Mouse (Mus musculus) lung, embryonic 14.5 days (tissue): ENCODE results near the gene Arhgap18. TPM values are rescaled to one million over a fixed set of nuclear protein-coding genes. Genes with fewer than 3 reads are reported as not detected.

Experiments
- ATAC-seq: fragments of 200-750 bp; cut with Nextera tagmentation; 2 replicates; pipeline ENCODE4 v1.8.0; 2017; ENCODE audit warnings: mild to moderate bottlenecking, moderate TSS enrichment, moderate library complexity; ENCODE audit not compliant: insufficient read depth
- DNase-seq: peaks from one replicate; pipeline ENCODE4 v3.0.0-alpha.2; 2015
- H3K27ac ChIP-seq: fragments of 300-500 bp; sonication (generic); 2 replicates; pipeline ENCODE4 v1.5.1; 2014; ENCODE audit warnings: low read depth, mild to moderate bottlenecking, moderate library complexity
- H3K27me3 ChIP-seq: fragments of 300-500 bp; sonication (generic); 2 replicates; pipeline ENCODE4 v1.6.1; 2014; ENCODE audit warnings: low read length, control low read depth; ENCODE audit not compliant: insufficient read depth
- H3K36me3 ChIP-seq: fragments of 300-500 bp; sonication (generic); 2 replicates; pipeline ENCODE4 v1.6.1; 2014; ENCODE audit warnings: control low read depth; ENCODE audit not compliant: insufficient read depth
- H3K4me1 ChIP-seq: fragments of 300-500 bp; sonication (generic); 2 replicates; pipeline ENCODE4 v1.6.1; 2014; ENCODE audit warnings: antibody characterized with exemption, control low read depth; ENCODE audit not compliant: insufficient read depth
- H3K4me2 ChIP-seq: fragments of 300-500 bp; sonication (generic); 2 replicates; pipeline ENCODE4 v1.6.1; 2014; ENCODE audit warnings: mild to moderate bottlenecking
- H3K4me3 ChIP-seq: fragments of 300-500 bp; sonication (generic); 2 replicates; pipeline ENCODE4 v1.5.1; 2014; ENCODE audit warnings: low read depth, low read length
- H3K9ac ChIP-seq: fragments of 300-500 bp; sonication (generic); 2 replicates; pipeline ENCODE4 v1.6.1; 2014
- H3K9me3 ChIP-seq: fragments of 300-500 bp; sonication (generic); 2 replicates; pipeline ENCODE4 v1.6.1; 2016; ENCODE audit warnings: low read depth, low read length, control low read depth
- CTCF ChIP-seq: IDR thresholded peaks from 2 replicates; pipeline ENCODE4 v1.5.1; 2016; ENCODE audit warnings: antibody characterized with exemption, low read depth
- WGBS: fragments of 180-500 bp; shearing (Covaris S2); extraction: QIAGEN DNeasy Blood & Tissue Kit; methylation state at CpG from one replicate; pipeline ENCODE4 v1.1.7; 2014; 5-methylcytosine and 5-hydroxymethylcytosine counted together
- polyA plus RNA-seq: library from polyadenylated mRNA; unstranded; fragments of >200 nt; fragmentation: Nextera tagmentation; extraction: Ambion mirVana; gene quantifications from 2 replicates; pipeline ENCODE4 v1.2.1, GENCODE M21; 2014

Gene Arhgap18
- polyA plus RNA-seq, 1 experiment from 2014 or later: 49.6 TPM

DNA sequence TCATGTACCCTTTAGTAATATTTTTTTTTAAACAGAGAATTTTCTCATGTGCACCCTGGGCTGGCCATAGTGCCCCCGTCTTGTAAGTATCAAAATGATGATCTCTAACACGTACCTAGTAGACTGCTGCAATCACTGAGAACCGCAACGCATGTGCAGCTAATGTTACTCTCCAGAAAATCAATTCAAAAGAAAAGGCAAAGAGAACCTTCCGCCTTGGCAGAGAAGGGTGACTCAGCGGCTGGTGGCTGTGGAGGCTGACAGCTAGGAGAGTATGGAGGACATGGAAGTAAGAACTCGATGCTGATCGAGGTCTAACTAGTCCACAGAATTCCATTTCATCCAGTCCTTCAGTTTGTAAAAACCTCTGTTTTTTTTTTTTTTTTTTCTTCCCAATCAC, 131.7 kb downstream of the Arhgap18 start:
- DNase-seq: no peak
- 87% methylated on average over 8 of the region's 8 CpGs for WGBS
- no peak for TF ChIP-seq CTCF

DNA sequence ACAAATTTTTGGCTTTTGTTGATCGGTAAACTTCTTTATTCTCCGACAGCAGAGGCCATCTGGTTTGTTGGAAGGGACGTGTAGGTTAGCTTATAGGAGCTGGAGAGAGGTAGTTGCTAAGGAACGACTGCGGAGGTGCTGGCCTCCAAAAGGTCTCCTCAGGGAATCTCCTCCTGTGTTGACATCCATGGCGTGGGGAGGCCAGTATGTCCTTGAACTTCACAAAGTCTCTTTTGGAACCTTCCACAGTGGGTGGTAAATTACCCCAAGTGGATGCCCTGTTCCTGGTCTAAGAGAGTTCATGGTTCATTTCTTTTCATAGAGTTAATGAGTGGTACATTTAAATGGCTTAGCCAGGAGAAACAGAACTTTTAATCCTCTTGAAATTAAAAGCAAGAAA, 136.0 kb downstream of the Arhgap18 start:
- ATAC-seq (no peak), DNase-seq (no peak)
- no peaks in the 10 kb centered on the region for H3K9me3 ChIP-seq
- H3K27ac ChIP-seq: no peak overlapping the region
- no peaks in the 10 kb centered on the region for H3K27me3 ChIP-seq
- no peaks in the 10 kb centered on the region for H3K36me3 ChIP-seq
- no peaks in the 10 kb centered on the region for H3K4me1 ChIP-seq
- TF ChIP-seq CTCF: no peak
- H3K4me3 ChIP-seq: no peak overlapping the region
- H3K9ac ChIP-seq: no peak overlapping the region
- no peak overlapping the region for H3K4me2 ChIP-seq
- 50% methylated on average over 6 of the region's 6 CpGs for WGBS

More for the DNA sequence above, 131.7 kb downstream of the Arhgap18 start:
- H3K4me2 ChIP-seq: no peak overlapping the region
- H3K9ac ChIP-seq: no peak overlapping the region
- H3K4me1 ChIP-seq: no peaks in the 10 kb centered on the region
- H3K27me3 ChIP-seq: no peaks in the 10 kb centered on the region
- no peak for ATAC-seq
- H3K9me3 ChIP-seq: no peaks in the 10 kb centered on the region
- H3K4me3 ChIP-seq: no peak overlapping the region
- no peak overlapping the region for H3K27ac ChIP-seq
- no peaks in the 10 kb centered on the region for H3K36me3 ChIP-seq

DNA sequence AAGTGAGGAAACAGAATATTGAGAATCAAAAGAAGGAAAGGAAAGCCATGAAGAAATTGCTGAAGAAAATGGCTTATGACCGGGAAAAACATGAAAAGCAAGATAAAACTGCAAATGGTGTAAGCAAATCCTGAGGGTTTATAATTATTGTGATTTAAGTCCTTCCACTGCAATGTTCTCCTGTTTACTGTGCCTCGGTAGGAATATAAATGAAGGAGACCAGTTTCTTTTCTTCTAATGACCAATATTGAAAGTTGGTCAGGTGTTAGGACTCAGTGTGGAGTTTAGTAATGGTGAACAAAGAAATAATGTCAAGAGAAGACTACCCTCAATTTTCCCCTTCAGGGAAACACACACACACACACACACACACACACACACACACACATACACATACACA, 136.5 kb downstream of the Arhgap18 start:
- Histone ChIP-seq H3K27me3 (no peaks in the 10 kb centered on the region), H3K4me1 (no peaks in the 10 kb centered on the region), H3K9ac (no peak overlapping the region), H3K27ac (no peak overlapping the region), H3K4me2 (no peak overlapping the region), H3K36me3 (no peaks in the 10 kb centered on the region), H3K9me3 (no peaks in the 10 kb centered on the region), H3K4me3 (no peak overlapping the region)
- ATAC-seq (no peak), DNase-seq (no peak)
- WGBS: 67% methylated on average over 2 of the region's 2 CpGs
- TF ChIP-seq CTCF: no peak

DNA sequence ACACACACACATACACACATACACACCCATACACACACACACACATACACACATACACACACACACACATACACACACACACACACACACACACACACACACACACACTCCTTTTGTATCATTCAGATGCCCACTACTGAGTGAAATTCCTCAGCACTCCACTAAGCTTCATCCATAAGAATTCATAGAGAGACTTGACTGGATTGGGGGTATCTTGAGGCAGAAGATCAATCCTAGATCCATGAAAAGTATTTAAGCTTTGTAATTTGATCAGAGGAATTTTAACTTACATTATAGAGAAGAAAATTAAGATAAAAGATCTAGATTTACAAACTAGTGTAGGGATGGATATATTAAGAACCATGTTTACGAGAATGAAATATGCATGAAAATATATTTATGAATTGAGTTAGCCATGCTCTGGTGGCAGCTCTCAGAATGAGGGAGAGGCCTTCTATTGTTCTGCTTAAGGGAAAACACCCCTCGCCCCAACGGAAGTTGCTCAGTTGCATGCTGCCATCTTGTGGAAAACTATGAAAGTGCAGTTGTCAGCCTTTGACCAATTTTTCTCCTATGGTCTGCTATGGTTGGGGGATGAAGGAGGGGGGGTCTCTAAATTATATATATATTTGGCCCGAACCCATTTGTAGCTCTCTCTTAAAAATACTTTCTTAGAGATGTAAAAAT, 137.2 kb downstream of the Arhgap18 start:
- Histone ChIP-seq H3K9me3 (no peaks in the 10 kb centered on the region), H3K27ac (no peak overlapping the region), H3K4me2 (no peak overlapping the region), H3K4me1 (no peaks in the 10 kb centered on the region), H3K27me3 (no peaks in the 10 kb centered on the region), H3K9ac (no peak overlapping the region), H3K36me3 (no peaks in the 10 kb centered on the region), H3K4me3 (no peak overlapping the region)
- ATAC-seq (peak; percentile 87), DNase-seq (peak; percentile 90)
- peak; percentile 87 for TF ChIP-seq CTCF
- WGBS: 4% methylated on average over 4 of the region's 4 CpGs

DNA sequence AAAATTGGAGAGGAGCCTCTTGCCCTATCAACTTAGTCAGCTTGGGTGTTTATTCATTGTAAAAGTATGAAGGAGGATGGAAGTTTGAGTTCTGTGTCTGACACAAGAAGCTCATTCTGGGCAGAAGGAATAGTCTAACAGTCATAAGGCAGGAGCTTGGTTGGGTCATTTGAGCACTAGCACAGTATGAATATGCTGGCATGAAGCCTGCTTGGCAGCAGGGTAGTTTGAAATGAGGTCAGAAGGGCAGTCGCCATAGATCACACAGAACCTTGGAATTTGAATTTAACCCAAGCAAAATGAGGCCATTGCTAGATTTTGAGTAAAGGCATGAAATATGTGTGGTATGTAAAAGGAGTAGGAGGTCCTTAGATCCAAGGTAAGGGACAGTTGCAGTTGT, 139.9 kb downstream of the Arhgap18 start:
- no peaks in the 10 kb centered on the region for H3K36me3 ChIP-seq
- H3K4me3 ChIP-seq: no peak overlapping the region
- H3K27ac ChIP-seq: no peak overlapping the region
- no peaks in the 10 kb centered on the region for H3K4me1 ChIP-seq
- no peak overlapping the region for H3K9ac ChIP-seq
- no peak for DNase-seq
- H3K27me3 ChIP-seq: no peaks in the 10 kb centered on the region
- 76% methylated on average over 1 of the region's 1 CpGs for WGBS
- no peak overlapping the region for H3K4me2 ChIP-seq
- H3K9me3 ChIP-seq: no peaks in the 10 kb centered on the region
- ATAC-seq: no peak
- no peak for TF ChIP-seq CTCF

DNA sequence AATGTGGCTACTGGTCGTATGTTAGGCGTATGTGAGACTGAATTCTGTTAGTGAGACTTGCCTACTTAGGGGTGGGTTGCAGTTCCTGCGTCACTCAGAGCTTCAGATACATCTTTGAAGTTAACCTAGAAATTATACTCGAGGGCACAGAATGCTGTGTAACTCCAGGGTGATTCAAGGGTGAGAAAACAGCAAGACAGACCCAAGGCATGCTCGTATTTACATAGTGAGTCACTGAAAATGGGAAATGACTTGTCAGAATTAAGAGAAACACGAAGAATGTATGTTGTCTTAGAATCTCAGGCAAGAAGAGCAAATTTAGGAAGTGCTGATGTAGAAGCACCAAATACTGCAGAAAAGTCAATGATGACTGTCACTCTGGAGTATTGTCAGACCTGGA, 142.5 kb downstream of the Arhgap18 start:
- no peak overlapping the region for H3K9ac ChIP-seq
- no peak overlapping the region for H3K4me3 ChIP-seq
- WGBS: 51% methylated on average over 6 of the region's 6 CpGs
- no peaks in the 10 kb centered on the region for H3K27me3 ChIP-seq
- H3K27ac ChIP-seq: no peak overlapping the region
- no peak for TF ChIP-seq CTCF
- H3K9me3 ChIP-seq: no peaks in the 10 kb centered on the region
- H3K4me1 ChIP-seq: no peaks in the 10 kb centered on the region
- DNase-seq: no peak
- no peak overlapping the region for H3K4me2 ChIP-seq
- ATAC-seq: no peak
- H3K36me3 ChIP-seq: no peaks in the 10 kb centered on the region

DNA sequence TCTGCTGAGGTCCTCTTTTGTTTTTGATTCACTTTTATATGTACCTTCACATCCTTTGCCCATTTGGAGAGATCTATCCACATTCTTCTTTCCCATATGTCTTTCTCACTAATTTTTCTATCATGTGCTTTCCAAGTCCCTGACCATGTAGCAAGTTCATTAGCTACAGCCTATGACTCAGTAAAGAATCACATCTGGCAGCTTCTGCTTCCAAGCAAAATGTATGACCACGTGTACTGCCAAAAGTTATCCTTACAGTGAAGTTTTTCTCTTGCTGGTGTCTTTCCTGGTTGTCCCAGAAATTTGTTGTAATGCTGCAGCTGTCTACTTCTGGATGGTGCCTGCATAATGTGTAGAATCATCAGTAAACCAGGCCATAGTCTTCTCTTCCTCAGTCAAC, 147.2 kb downstream of the Arhgap18 start:
- H3K27ac ChIP-seq: no peak overlapping the region
- H3K4me3 ChIP-seq: no peak overlapping the region
- H3K36me3 ChIP-seq: no peaks in the 10 kb centered on the region
- no peak for DNase-seq
- no peaks in the 10 kb centered on the region for H3K27me3 ChIP-seq
- no peak overlapping the region for H3K9ac ChIP-seq
- H3K4me1 ChIP-seq: no peaks in the 10 kb centered on the region
- no peak overlapping the region for H3K4me2 ChIP-seq
- TF ChIP-seq CTCF: no peak
- 72% methylated on average over 1 of the region's 1 CpGs for WGBS
- ATAC-seq: no peak
- H3K9me3 ChIP-seq: no peaks in the 10 kb centered on the region

DNA sequence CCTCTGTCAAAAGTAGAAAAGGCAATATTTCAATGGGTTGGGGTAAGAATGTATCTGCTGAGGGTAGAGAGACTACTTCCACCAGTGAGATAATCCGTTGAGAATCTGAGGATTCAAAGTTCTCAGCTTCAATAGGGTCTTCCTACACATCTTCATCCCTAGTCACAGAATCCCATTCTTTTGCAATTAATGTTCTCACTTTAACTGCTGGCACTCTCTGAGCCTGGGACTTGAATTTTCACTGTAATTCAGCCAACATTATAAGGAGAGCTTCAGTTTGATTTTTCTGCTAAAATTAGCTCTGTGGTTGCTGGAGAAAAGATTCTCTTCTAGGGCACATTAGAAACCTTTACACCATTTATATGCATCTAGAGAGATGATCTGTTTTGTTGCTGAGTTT, 150.6 kb downstream of the Arhgap18 start:
- ATAC-seq (no peak), DNase-seq (no peak)
- Histone ChIP-seq H3K9me3 (no peaks in the 10 kb centered on the region), H3K36me3 (no peaks in the 10 kb centered on the region), H3K27me3 (no peaks in the 10 kb centered on the region), H3K4me2 (no peak overlapping the region), H3K4me3 (no peak overlapping the region), H3K27ac (no peak overlapping the region), H3K9ac (no peak overlapping the region), H3K4me1 (no peaks in the 10 kb centered on the region)
- WGBS: 79% methylated on average over 1 of the region's 1 CpGs
- TF ChIP-seq CTCF: no peak
